Mouse (Mus musculus) limb, embryonic 11.5 days (tissue): ENCODE data around the gene Xiap. TPM values are rescaled to one million over a fixed set of nuclear protein-coding genes. Genes with fewer than 3 reads are reported as not detected.
"Not testable (repeated sequence)": the region's sequence is repeated elsewhere in the genome, so short reads cannot be mapped to it uniquely, and the experiment has no call there.

Source experiments
- ATAC-seq: fragments of 200-750 bp; cut with Nextera tagmentation; 2 replicates; pipeline ENCODE4 v1.8.0; 2017; ENCODE audit warnings: low read depth; ENCODE audit not compliant: insufficient number of reproducible peaks, low FRiP score, low TSS enrichment
- DNase-seq: peaks from one replicate; pipeline ENCODE4 v3.0.0-alpha.2; 2015; ENCODE audit warnings: low spot score
- H3K27ac ChIP-seq: fragments of 300-500 bp; sonication (generic); replicated peaks from 2 replicates; pipeline ENCODE4 v1.5.1; 2014; ENCODE audit warnings: low read depth, mild to moderate bottlenecking, low read length
- H3K27me3 ChIP-seq: fragments of 300-500 bp; sonication (generic); 2 replicates; pipeline ENCODE4 v1.6.1; 2014; ENCODE audit warnings: mild to moderate bottlenecking, low read length, mixed read lengths; ENCODE audit not compliant: control insufficient read depth, insufficient read depth
- H3K36me3 ChIP-seq: fragments of 300-500 bp; sonication (generic); 2 replicates; pipeline ENCODE4 v1.6.1; 2014; ENCODE audit warnings: mild to moderate bottlenecking, low read length, moderate library complexity, mixed read lengths; ENCODE audit not compliant: control insufficient read depth, insufficient read depth
- H3K4me1 ChIP-seq: fragments of 300-500 bp; sonication (generic); 2 replicates; pipeline ENCODE4 v1.6.1; 2014; ENCODE audit warnings: low read length, mixed read lengths; ENCODE audit not compliant: control insufficient read depth, insufficient read depth
- H3K4me2 ChIP-seq: fragments of 300-500 bp; sonication (generic); 2 replicates; pipeline ENCODE4 v1.6.1; 2014; ENCODE audit warnings: low read depth, mild to moderate bottlenecking, moderate library complexity; ENCODE audit not compliant: severe bottlenecking
- H3K4me3 ChIP-seq: fragments of 300-500 bp; sonication (generic); 2 replicates; pipeline ENCODE4 v1.5.1; 2014; ENCODE audit warnings: low read depth, low read length
- H3K9ac ChIP-seq: fragments of 300-500 bp; sonication (generic); 2 replicates; pipeline ENCODE4 v1.6.1; 2014; ENCODE audit warnings: mild to moderate bottlenecking, low read length
- H3K9me3 ChIP-seq: fragments of 300-500 bp; sonication (generic); 2 replicates; pipeline ENCODE4 v1.6.1; 2016; ENCODE audit warnings: low read length; ENCODE audit not compliant: control insufficient read depth
- WGBS: fragments of 180-500 bp; shearing (Covaris S2); extraction: QIAGEN DNeasy Blood & Tissue Kit; methylation state at CpG from one replicate; pipeline ENCODE4 v1.1.7; 2014; 5-methylcytosine and 5-hydroxymethylcytosine counted together
- polyA plus RNA-seq: library from polyadenylated mRNA; unstranded; fragments of >200 nt; fragmentation: Nextera tagmentation; extraction: Ambion mirVana; gene quantifications from 2 replicates; pipeline ENCODE4 v1.2.1, GENCODE M21; 2014

The Xiap gene
- polyA plus RNA-seq: 14.9 and 15.8 TPM in 2 replicates

DNA sequence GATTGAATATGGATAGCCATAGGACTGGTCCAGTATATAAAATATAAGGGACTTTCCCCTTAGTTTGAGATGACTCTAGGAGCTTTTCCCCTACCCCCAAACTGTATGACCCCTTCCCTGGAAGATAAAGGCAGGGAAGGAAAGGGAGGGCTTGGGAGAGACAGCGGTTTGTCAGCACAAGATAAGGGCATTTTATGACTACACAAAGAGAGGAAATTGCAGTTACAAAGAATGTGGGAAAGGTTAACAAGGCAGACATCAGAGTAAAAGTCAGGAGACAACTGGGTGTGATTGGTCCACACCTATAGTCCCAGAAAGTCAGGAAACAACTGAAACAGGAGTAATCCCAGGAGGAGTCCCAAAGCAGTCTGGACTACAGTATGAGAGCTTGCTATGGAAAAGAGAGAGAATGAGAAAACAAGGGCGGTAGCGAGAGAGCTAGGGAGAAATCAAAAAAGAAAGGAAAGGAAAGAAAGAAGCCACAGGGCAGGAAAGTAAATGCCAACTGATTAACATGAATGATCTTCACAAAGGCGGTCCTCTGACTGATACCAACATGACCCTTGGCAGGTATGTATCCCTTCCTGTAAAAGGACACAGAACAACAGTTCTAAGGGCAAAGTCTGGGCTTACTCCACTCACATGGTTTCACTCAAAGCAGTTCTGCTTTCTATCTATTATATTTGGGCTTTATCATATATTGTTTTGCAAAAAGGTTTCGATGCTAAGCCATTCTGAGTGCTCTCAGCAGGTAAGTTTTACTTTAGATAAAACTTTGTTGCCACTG is at the start of gene Xiap:
Xiap (plus strand) TSS at position 398 of the 787 bp plus-strand sequence.
- no peaks in the 10 kb centered on the region for H3K36me3 ChIP-seq
- no peak within 1 kb of the TSS for H3K4me2 ChIP-seq
- no peaks in the 10 kb centered on the region for H3K9me3 ChIP-seq
- ATAC-seq: no peak
- H3K4me1 ChIP-seq: no peaks in the 10 kb centered on the region
- no peak within 1 kb of the TSS for H3K4me3 ChIP-seq
- WGBS: 80% methylated on average over 5 of the region's 5 CpGs
- H3K27ac ChIP-seq: no peak within 1 kb of the TSS
- H3K27me3 ChIP-seq: no peaks in the 10 kb centered on the region
- no peak within 1 kb of the TSS for H3K9ac ChIP-seq
- no peak for DNase-seq

- Histone ChIP-seq H3K27me3 (no peaks in the 10 kb centered on the region), H3K4me1 (no peaks in the 10 kb centered on the region), H3K9ac (no peak overlapping the region), H3K27ac (no peak overlapping the region), H3K9me3 (no peaks in the 10 kb centered on the region), H3K36me3 (no peaks in the 10 kb centered on the region), H3K4me2 (no peak overlapping the region), H3K4me3 (no peak overlapping the region)
- no peak for DNase-seq
- 89% methylated on average over 2 of the region's 2 CpGs for WGBS
- no peak for ATAC-seq
Measured at GRCm38 (mm10) chrX:42012677-42013208, 46.7 kb upstream of the Xiap start.

DNA sequence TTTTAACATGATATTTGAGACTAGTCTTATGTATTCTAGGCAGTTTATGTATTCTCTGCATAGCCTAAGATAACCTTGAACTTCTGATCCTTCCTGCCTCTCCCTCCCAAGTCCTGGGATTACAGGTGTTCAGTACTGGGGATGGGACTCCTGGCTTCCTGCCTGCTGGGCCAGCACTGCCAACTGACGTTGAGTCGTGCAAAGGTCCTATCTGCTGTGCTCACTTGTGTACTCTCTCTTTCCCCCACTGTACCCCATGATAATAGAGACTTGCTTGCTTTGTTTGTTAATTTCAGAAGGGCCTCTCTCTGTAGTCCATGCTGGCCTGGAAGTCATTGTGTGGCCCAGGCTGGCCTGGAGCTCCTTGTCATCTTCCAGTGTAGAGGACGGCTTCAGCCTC is 45.7 kb upstream of the Xiap start:
- Histone ChIP-seq H3K36me3 (no peaks in the 10 kb centered on the region), H3K4me1 (no peaks in the 10 kb centered on the region), H3K9me3 (no peaks in the 10 kb centered on the region), H3K4me2 (no peak overlapping the region), H3K27ac (no peak overlapping the region), H3K9ac (no peak overlapping the region), H3K4me3 (no peak overlapping the region), H3K27me3 (no peaks in the 10 kb centered on the region)
- ATAC-seq (no peak), DNase-seq (no peak)
- 85% methylated on average over 3 of the region's 3 CpGs for WGBS

- no peak overlapping the region for H3K4me2 ChIP-seq
- H3K4me3 ChIP-seq: no peak overlapping the region
- DNase-seq (no peak), ATAC-seq (no peak)
- H3K27me3 ChIP-seq: no peaks in the 10 kb centered on the region
- 92% methylated on average over 3 of the region's 3 CpGs for WGBS
- no peaks in the 10 kb centered on the region for H3K4me1 ChIP-seq
- H3K36me3 ChIP-seq: no peaks in the 10 kb centered on the region
- H3K9me3 ChIP-seq: no peaks in the 10 kb centered on the region
- no peak overlapping the region for H3K9ac ChIP-seq
- no peak overlapping the region for H3K27ac ChIP-seq
Measured at GRCm38 (mm10) chrX:42014502-42014901, 45.0 kb upstream of the Xiap start.

- Histone ChIP-seq H3K4me2 (no peak overlapping the region), H3K4me1 (no peaks in the 10 kb centered on the region), H3K4me3 (no peak overlapping the region), H3K9ac (no peak overlapping the region), H3K27ac (no peak overlapping the region), H3K27me3 (no peaks in the 10 kb centered on the region), H3K36me3 (no peaks in the 10 kb centered on the region), H3K9me3 (no peaks in the 10 kb centered on the region)
- WGBS: 69% methylated on average over 1 of the region's 1 CpGs
- ATAC-seq: no peak
- DNase-seq: no peak
Measured at GRCm38 (mm10) chrX:42018030-42018429, 41.4 kb upstream of the Xiap start.

GRCm38 (mm10) chrX:42019441-42019840 is 40.0 kb upstream of the Xiap start:
- Histone ChIP-seq H3K9ac (no peak overlapping the region), H3K4me2 (no peak overlapping the region), H3K27me3 (no peaks in the 10 kb centered on the region), H3K4me1 (no peaks in the 10 kb centered on the region), H3K36me3 (no peaks in the 10 kb centered on the region), H3K9me3 (no peaks in the 10 kb centered on the region), H3K27ac (no peak overlapping the region), H3K4me3 (no peak overlapping the region)
- DNase-seq (no peak), ATAC-seq (no peak)
- WGBS: 84% methylated on average over 2 of the region's 2 CpGs

DNA sequence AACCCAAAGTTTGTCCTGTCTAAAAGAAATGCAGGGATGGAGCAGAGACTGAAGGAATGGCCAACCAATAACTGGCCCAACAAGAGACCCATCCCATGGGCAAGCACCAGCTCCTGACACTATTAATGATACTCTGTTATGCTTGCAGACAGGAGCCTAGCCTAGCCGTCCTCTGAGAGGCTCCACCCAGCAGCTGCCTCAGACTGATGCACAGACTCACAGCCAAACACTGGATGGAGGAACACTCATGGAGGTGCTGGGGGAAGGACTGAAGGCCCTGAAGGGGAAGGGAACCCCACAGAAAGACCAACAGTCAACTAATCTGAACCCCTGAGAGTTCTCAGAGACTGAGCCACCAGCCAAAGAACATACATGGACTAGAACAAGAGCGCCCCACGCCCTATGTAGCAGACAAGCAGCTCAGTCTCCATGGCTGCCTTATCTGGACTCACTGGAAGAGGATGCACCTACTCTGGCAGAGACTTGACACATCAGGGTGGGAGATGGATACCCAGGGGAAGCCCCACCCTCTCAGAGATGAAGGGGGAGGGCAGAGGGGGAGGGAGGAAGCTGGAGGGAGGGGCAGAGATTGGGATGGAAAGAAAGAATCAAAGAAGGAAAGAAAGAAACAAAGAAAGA is 33.6 kb upstream of the Xiap start:
- H3K4me3 ChIP-seq, H3K9ac ChIP-seq, DNase-seq, ATAC-seq, H3K9me3 ChIP-seq, H3K4me1 ChIP-seq, H3K27ac ChIP-seq, H3K4me2 ChIP-seq, H3K36me3 ChIP-seq, H3K27me3 ChIP-seq: not testable (repeated sequence)
- WGBS: no CpG with 5 or more reads among the region's 3 CpGs

DNA sequence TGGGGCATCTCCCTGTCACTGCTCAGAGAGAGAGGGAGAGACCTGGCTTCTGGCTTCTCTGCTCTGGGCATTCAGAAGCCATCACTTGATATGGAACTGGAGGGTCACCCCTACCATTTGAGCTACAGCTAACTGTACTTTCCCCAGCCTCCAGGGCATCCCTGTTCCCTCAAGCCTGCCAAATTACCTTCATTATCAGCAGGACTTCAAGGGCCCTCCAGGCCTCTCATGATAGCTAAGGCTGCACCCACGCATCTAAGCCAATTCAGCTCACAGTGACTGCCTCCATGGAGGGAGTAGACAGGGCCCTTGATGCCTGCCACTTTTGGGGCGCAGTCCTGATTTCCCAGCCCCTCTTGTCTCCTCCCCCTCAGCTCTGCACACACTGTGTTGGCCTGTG is 32.5 kb upstream of the Xiap start:
- H3K9ac ChIP-seq, H3K4me2 ChIP-seq, DNase-seq, H3K27ac ChIP-seq, H3K4me3 ChIP-seq, H3K36me3 ChIP-seq, ATAC-seq, H3K9me3 ChIP-seq, H3K4me1 ChIP-seq, H3K27me3 ChIP-seq: not testable (repeated sequence)
- WGBS: 73% methylated on average over 2 of the region's 2 CpGs
